Mouse (Mus musculus) myocyte (in vitro differentiated cells): ENCODE data around the gene Psap.

Experiments
- MYOG ChIP-seq, 3 experiments: IDR thresholded peaks; one replicate each; pipeline ENCODE4 v1.6.1; 2011; ENCODE audit warnings: control low read depth in 2 of 3, low read depth in 2 of 3, mild to moderate bottlenecking in 2 of 3; ENCODE audit not compliant: insufficient read length in 2 of 3, control insufficient read depth in 1 of 3, insufficient read depth in 1 of 3
- POLR2AphosphoS2 ChIP-seq: IDR thresholded peaks from one replicate; pipeline ENCODE4 v1.6.1; 2011; ENCODE audit warnings: low read depth, control low read depth; ENCODE audit not compliant: insufficient read length
- TCF12 ChIP-seq: IDR thresholded peaks from one replicate; pipeline ENCODE4 v1.6.1; 2011; ENCODE audit warnings: mild to moderate bottlenecking, control low read depth; ENCODE audit not compliant: poor library complexity, insufficient read depth, severe bottlenecking

- no peak for TF ChIP-seq POLR2AphosphoS2
- no peak for TF ChIP-seq TCF12
- no peak for TF ChIP-seq MYOG (IDR thresholded peaks at IDR 0.05; ENCODE audit: control insufficient read depth in 1 of 3, insufficient read depth in 1 of 3, insufficient read length in 2 of 3, low read depth in 2 of 3)
Observed at GRCm38 (mm10) chr10:60346056-60346455, 68.6 kb downstream of the Psap start.
